Mouse (Mus musculus): ENCODE measurements around the gene Gramd4. TPM values are rescaled to one million over a fixed set of nuclear protein-coding genes. Genes with fewer than 3 reads are reported as not detected.

Gramd4 gene
- total and polyA plus RNA-seq, 2 experiments from 2014 or later: 16.2 to 35.0 TPM

DNA sequence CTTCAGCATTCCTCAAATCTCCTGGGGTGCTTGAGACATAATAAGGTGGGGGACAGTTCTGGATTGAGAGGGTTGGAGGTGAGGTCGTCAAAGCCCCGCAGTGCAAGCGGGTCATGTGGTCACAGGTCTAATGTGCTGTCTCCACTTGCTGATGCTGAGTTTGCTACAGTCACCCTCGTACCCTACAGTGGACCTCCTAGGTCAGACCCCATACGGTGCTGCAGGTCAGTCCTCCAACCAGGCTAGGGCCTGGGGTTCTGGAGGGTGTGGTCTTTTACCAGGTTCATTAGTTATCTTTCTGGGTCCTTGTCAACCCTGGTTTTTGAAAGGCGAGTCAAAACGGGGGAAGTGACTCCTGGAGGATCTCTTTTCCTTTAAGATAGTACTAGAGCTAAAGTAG, 413 bp downstream of the Gramd4 start:
- no peaks in the 10 kb centered on the region for H3K36me3 ChIP-seq (replicated peaks; ENCODE audit: control insufficient read depth, insufficient read depth, low read length)
- H3K9me3 ChIP-seq (replicated peaks; ENCODE audit: control insufficient read depth, low read length): no peaks in the 10 kb centered on the region
- peaks cover 37% of the 10 kb centered on the region for H3K4me1 ChIP-seq (ENCODE audit: control insufficient read depth, insufficient read depth)
- no peak for ATAC-seq (ENCODE audit: insufficient read depth, low read depth)
- no peaks in the 10 kb centered on the region for H3K27me3 ChIP-seq (ENCODE audit: control insufficient read depth, insufficient read depth, low read length)
- H3K4me2 ChIP-seq (ENCODE audit: low read depth, low read length): peak overlapping the region; percentile 94
- DNase-seq (ENCODE audit: low spot score): no peak
- H3K9ac ChIP-seq (replicated peaks; ENCODE audit: low read depth, low read length): peak overlapping the region; percentile 90
- H3K4me3 ChIP-seq (ENCODE audit: low read depth, low read length): peak overlapping the region; percentile 89
- no peak for TF ChIP-seq EP300 (IDR thresholded peaks at IDR 0.05; ENCODE audit: low read depth)
- no peak for TF ChIP-seq CTCF (IDR thresholded peaks at IDR 0.05; ENCODE audit: low read depth)
- H3K27ac ChIP-seq (ENCODE audit: low read depth): peak overlapping the region; percentile 87
- WGBS: 20% methylated on average over 7 of the region's 7 CpGs

DNA sequence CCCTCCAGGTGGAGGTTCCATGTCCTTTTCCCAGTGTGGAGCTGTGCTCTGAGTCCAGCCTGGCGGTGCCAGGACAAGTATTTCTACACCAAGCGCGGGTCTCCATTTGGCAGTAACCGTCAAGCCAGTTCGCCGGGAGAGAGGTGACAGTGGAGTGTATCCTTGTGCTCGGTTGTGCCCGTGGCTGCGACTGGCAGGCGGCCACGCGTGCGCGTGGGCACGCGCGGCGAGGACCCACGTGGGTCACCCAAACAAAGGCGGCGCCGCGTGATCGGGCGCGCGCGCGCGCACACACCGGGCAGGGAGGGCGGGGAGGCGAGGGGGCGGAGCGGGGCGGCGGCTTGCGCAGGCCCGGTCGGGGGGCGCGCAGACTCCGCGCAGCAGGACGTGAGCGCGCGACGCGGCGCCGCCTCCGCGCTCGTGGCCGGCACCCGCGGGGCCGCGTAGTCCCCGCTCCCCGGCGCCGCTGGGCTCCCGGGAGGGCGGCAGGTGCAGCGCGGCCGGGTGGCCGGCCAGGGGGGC, 960 bp downstream of the Gramd4 start:
- Histone ChIP-seq H3K36me3 (replicated peaks; ENCODE audit: control insufficient read depth, insufficient read depth, low read length) (no peaks in the 10 kb centered on the region), H3K4me2 (ENCODE audit: low read depth, low read length) (peak overlapping the region; percentile 94), H3K4me1 (ENCODE audit: control insufficient read depth, insufficient read depth) (peaks cover 37% of the 10 kb centered on the region), H3K27ac (ENCODE audit: low read depth) (peak overlapping the region; percentile 87), H3K4me3 (ENCODE audit: low read depth, low read length) (peak overlapping the region; percentile 89), H3K9ac (replicated peaks; ENCODE audit: low read depth, low read length) (peak overlapping the region; percentile 90), H3K27me3 (ENCODE audit: control insufficient read depth, insufficient read depth, low read length) (no peaks in the 10 kb centered on the region), H3K9me3 (replicated peaks; ENCODE audit: control insufficient read depth, low read length) (no peaks in the 10 kb centered on the region)
- ATAC-seq (ENCODE audit: insufficient read depth, low read depth) (peak; percentile 83), DNase-seq (ENCODE audit: low spot score) (peak; percentile 85)
- TF ChIP-seq EP300 (IDR thresholded peaks at IDR 0.05; ENCODE audit: low read depth): no peak
- no peak for TF ChIP-seq CTCF (IDR thresholded peaks at IDR 0.05; ENCODE audit: low read depth)
- under 1% methylated on average over 32 of the region's 70 CpGs for WGBS

DNA sequence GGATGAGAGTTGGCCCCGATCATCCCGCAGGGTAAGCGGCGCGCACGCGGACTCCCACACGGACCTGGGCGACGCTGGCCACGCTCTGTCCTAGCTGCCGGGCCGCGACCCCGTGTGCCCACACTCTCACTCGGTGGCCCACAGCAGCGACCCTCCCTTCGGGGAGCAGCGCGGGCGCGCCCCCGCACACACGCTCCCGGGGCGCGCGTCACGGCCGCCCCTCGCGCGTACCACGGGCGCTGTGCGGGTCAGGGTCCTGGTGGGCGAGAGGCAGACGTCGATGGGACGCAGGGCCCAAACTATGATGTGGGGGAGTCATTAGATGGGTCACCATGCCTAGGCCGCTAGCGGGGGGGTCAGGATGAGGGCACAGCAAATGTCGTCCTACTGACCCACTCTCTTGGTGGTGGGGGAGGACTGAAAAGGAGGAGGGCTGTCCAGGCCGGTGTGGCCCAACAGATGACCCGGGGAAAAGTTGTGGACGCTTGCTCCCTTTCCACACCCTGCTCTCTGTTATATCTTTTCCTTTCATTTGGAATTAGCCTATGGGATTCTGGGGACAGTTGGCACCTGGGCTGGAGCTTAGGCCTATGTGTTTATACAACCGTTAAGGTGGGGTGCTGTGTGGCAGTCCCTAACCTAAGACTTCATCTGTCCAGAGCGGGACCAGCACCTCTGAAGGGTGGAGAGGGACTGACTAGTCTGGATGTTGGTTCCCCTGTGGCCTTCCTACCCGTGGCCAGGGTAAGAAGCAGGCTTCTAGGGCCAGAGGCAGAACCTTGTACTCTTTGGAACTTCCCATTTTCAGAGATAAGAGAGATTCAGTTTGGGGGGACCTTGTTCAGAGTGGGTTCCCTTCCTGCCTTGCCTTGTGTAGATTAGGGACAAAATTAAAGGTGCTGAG, 1.7 kb downstream of the Gramd4 start:
- Histone ChIP-seq H3K4me1 (ENCODE audit: control insufficient read depth, insufficient read depth) (peaks cover 40% of the 10 kb centered on the region), H3K27ac (ENCODE audit: low read depth) (peak overlapping the region; percentile 87), H3K27me3 (ENCODE audit: control insufficient read depth, insufficient read depth, low read length) (no peaks in the 10 kb centered on the region), H3K4me3 (ENCODE audit: low read depth, low read length) (peak overlapping the region; percentile 89), H3K36me3 (replicated peaks; ENCODE audit: control insufficient read depth, insufficient read depth, low read length) (no peaks in the 10 kb centered on the region), H3K9me3 (replicated peaks; ENCODE audit: control insufficient read depth, low read length) (no peaks in the 10 kb centered on the region), H3K9ac (replicated peaks; ENCODE audit: low read depth, low read length) (peak overlapping the region; percentile 90), H3K4me2 (ENCODE audit: low read depth, low read length) (peak overlapping the region; percentile 94)
- peak; percentile 37 for ATAC-seq (ENCODE audit: insufficient read depth, low read depth)
- WGBS: 1% methylated on average over 38 of the region's 49 CpGs
- no peak for TF ChIP-seq CTCF (IDR thresholded peaks at IDR 0.05; ENCODE audit: low read depth)
- TF ChIP-seq EP300 (IDR thresholded peaks at IDR 0.05; ENCODE audit: low read depth): no peak
- no peak for DNase-seq (ENCODE audit: low spot score)

DNA sequence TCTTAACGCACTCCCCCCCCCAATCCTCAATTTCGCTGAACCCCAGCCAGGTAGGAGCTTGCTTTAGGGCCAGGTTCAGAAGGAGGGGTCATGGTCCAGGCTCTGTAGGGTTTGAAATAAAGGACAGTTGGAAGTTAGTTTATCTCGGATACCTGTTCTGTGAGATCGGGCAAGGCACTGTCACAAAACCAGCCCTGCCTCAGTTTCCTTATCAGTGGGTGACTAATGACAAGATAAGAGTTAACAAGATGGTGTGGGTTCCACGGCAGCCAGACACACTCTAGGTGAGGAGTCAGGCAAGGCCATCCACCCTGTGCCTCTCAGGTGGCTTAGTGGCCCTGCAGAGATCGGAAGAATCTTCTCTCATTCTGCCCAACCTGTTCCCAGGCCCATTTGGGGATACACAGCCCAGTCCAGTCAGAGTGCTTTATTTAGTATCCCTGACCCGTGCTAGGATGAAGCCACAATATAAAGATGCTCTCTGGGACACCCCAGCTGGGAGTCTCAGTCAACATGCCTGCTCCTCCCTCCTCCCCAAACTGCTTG, 2.4 kb downstream of the Gramd4 start:
- WGBS: 53% methylated on average over 7 of the region's 7 CpGs
- peaks cover 47% of the 10 kb centered on the region for H3K4me1 ChIP-seq (ENCODE audit: control insufficient read depth, insufficient read depth)
- ATAC-seq (ENCODE audit: insufficient read depth, low read depth) (no peak), DNase-seq (ENCODE audit: low spot score) (no peak)
- H3K27ac ChIP-seq (ENCODE audit: low read depth): no peak overlapping the region
- H3K4me2 ChIP-seq (ENCODE audit: low read depth, low read length): peak overlapping the region; percentile 94
- H3K9ac ChIP-seq (replicated peaks; ENCODE audit: low read depth, low read length): 0 out of 2 replicates have a peak overlapping the region, but pooled peaks have one; percentile 90
- no peaks in the 10 kb centered on the region for H3K36me3 ChIP-seq (replicated peaks; ENCODE audit: control insufficient read depth, insufficient read depth, low read length)
- TF ChIP-seq CTCF (IDR thresholded peaks at IDR 0.05; ENCODE audit: low read depth): no peak
- TF ChIP-seq EP300 (IDR thresholded peaks at IDR 0.05; ENCODE audit: low read depth): no peak
- H3K9me3 ChIP-seq (replicated peaks; ENCODE audit: control insufficient read depth, low read length): no peaks in the 10 kb centered on the region
- H3K27me3 ChIP-seq (ENCODE audit: control insufficient read depth, insufficient read depth, low read length): no peaks in the 10 kb centered on the region
- peak overlapping the region; percentile 89 for H3K4me3 ChIP-seq (ENCODE audit: low read depth, low read length)

DNA sequence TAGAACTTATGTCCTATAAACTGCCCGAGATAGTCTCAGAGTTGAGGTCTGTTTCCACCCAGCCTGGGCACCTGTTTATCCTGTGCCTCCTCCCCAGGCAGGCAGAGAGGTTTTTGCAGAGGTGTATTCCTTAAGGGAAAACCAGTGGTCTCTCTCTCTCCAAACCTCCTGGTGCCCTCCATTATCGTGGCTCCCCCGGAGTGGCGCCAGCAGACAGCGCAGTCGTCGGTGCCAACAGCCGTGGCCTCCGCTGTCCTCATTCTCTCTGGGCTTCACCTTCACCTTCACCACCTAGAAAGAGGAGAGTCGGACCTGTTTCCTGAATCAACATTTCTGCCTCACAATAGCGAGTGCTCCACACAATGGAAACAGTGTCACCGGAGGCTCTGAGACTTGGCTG, 3.1 kb downstream of the Gramd4 start:
- ATAC-seq (ENCODE audit: insufficient read depth, low read depth) (no peak), DNase-seq (ENCODE audit: low spot score) (no peak)
- Histone ChIP-seq H3K27me3 (ENCODE audit: control insufficient read depth, insufficient read depth, low read length) (no peaks in the 10 kb centered on the region), H3K4me2 (ENCODE audit: low read depth, low read length) (peak overlapping the region; percentile 94), H3K4me1 (ENCODE audit: control insufficient read depth, insufficient read depth) (peaks cover 51% of the 10 kb centered on the region), H3K9ac (replicated peaks; ENCODE audit: low read depth, low read length) (no peak overlapping the region), H3K4me3 (ENCODE audit: low read depth, low read length) (no peak overlapping the region), H3K27ac (ENCODE audit: low read depth) (0 out of 2 replicates have a peak overlapping the region, but pooled peaks have one; percentile 40), H3K36me3 (replicated peaks; ENCODE audit: control insufficient read depth, insufficient read depth, low read length) (no peaks in the 10 kb centered on the region), H3K9me3 (replicated peaks; ENCODE audit: control insufficient read depth, low read length) (no peaks in the 10 kb centered on the region)
- no peak for TF ChIP-seq EP300 (IDR thresholded peaks at IDR 0.05; ENCODE audit: low read depth)
- no peak for TF ChIP-seq CTCF (IDR thresholded peaks at IDR 0.05; ENCODE audit: low read depth)
- WGBS: 75% methylated on average over 12 of the region's 12 CpGs

All from heart, postnatal 0 days (tissue).